Mouse (Mus musculus) megakaryocyte progenitor cell, adult 5-6 weeks (primary cell): Measurements from ENCODE around the gene Cited2. TPM values are rescaled to one million over a fixed set of nuclear protein-coding genes. Genes with fewer than 3 reads are reported as not detected.

ENCODE experiments used
- ATAC-seq: replicated peaks from 2 replicates; pipeline ENCODE4 v1.8.0; 2016; ENCODE audit warnings: mild to moderate bottlenecking, moderate TSS enrichment, inconsistent platforms; ENCODE audit not compliant: poor library complexity
- total RNA-seq, 2 experiments: library from RNA; stranded (forward) in 1 of 2; stranded (reverse) in 1 of 2; fragments of 157-497, 149-512 nt in 1 of 2; fragments of 200-1000 nt in 1 of 2; gene quantifications; 2 replicates each; pipeline versions ENCODE4 v1.2.3 to v1.2.4; 2015 to 2017

Gene Cited2
- total RNA-seq (2015) (195 and 231 TPM in 2 replicates), total RNA-seq (2017) (49.9 and 57.5 TPM in 2 replicates)

GRCm38 (mm10) chr10:17722653-17723410, at the start of gene Cited2:
Gene Cited2, plus strand, starts transcription at chr10:17723218.
- ATAC-seq: peak; percentile 47

DNA sequence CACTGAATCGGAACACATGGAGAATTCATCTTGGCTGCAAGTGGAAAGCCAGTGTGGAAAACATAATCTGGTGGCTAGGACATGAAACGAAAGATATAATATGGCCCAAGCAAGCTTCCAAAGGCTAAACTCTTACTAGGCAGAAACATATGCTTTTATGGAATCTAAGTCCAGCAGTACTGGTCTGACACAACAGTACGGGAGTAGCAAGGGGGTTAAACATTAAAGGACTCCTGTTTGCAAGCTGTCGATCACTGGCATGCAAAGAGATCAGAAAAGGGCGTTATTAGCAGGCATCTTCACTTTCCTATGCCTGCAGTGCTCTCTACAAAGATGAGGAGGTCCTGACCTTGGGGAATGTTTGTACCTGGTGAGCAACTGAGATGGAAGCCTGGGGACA, 48.6 kb upstream of the Cited2 start:
- no peak for ATAC-seq

- no peak for ATAC-seq
Observed at GRCm38 (mm10) chr10:17674869-17675268, 48.1 kb upstream of the Cited2 start.

DNA sequence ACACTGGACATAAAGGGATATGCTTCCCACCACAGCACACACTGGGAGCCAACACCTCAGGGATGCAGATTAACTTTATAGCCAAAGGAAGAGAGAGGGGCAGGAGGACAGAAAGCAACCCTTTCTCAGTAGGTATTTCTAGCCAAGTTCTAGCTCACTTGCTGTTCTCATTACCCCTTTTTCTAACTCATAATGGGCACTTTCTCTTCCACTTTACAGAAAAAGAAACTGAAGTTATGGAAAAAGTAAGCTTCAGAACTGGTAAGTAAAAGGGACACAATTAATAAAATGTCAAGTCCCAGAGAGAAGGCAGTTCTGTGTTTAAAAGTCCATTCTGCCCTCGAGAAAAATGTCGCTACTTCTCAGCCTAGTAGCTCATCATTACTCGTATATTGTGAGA, 46.6 kb upstream of the Cited2 start:
- no peak for ATAC-seq

GRCm38 (mm10) chr10:17677308-17677707, 45.7 kb upstream of the Cited2 start:
- peak; percentile 82 for ATAC-seq

- no peak for ATAC-seq
Observed at GRCm38 (mm10) chr10:17680432-17681382, 42.3 kb upstream of the Cited2 start.

- ATAC-seq: no peak
Observed at GRCm38 (mm10) chr10:17681386-17681785, 41.6 kb upstream of the Cited2 start.

- ATAC-seq: peak; percentile 83
Observed at GRCm38 (mm10) chr10:17683852-17684428, 39.1 kb upstream of the Cited2 start.

- no peak for ATAC-seq
Observed at GRCm38 (mm10) chr10:17689806-17690205, 33.2 kb upstream of the Cited2 start.

DNA sequence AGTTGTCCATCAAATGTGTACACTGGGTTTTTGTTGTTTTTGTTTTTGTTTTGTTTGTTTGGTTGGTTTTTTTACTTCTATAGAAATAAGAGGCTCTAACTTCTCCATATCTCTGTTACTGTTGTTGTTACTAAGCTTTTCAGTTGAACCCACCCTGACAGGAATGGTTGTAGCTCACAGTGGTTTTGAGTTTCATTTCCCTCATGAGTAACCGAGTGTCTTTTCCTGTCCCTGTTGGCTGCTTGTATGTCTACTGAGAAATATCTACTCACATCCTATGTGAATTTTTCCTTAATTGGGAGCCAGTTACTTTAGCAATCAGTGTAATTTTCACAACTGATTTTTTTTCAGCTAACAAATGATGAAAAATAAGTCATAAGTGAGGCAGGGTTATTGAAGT, 31.3 kb upstream of the Cited2 start:
- peak; percentile 70 for ATAC-seq

GRCm38 (mm10) chr10:17695801-17696200, 27.2 kb upstream of the Cited2 start:
- no peak for ATAC-seq

- ATAC-seq: peak; percentile 68
Observed at GRCm38 (mm10) chr10:17697376-17698265, 25.4 kb upstream of the Cited2 start.

DNA sequence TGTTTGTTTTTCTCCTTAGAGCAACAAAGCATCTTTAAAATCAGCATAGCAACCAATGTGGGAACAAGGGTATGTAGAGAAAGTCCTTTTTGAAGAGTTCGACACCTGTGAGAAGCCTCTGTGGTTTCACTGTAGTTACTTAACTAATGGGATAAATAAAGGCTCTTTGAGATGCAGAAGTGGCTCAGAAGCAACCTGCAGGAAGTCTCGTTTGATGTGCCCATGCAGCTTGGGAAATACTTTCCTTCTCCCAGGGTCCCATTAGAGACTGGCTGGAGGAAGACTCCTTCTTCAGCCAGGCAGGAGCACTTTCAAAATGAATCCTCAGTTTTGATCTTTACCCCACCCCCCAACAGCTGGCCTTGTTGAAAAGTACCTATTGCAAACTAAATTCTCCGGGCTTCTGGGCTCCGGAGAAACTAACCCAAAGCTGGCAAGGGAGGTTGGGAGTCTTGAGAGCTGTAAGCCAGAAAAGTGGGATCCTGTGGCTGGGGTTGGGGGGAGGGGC, 17.5 kb upstream of the Cited2 start:
- ATAC-seq: peak; percentile 76

- ATAC-seq: no peak
Observed at GRCm38 (mm10) chr10:17710753-17711152, 12.3 kb upstream of the Cited2 start.

DNA sequence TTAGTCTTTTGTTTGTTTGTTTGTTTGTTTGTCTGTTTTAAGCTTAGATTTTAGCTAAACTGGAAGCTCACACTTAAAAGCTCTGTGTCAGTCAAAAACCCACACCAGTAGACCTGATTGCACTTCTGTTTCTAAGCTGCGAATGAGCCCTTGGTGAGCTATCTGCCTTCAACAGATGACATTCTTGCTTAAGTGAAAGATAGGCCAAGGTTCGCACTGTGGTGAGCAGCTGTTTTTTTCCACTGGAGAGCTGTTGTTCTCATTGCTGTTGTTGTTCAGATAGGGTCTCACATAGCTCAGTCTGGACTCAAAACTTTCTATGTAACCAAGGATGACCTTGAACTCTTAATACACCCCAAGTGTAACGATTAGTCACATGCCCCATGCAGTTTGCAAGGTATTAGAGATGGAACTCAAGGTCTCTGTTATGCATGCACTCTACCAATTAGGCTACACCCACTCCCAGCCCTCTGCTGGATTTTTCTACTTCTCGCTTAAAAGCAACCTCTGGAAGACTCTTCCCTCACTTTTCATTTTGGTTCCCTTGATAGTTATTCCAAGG, 3.9 kb upstream of the Cited2 start:
- ATAC-seq: peak; percentile 12

- ATAC-seq: no peak
Observed at GRCm38 (mm10) chr10:17719646-17720045, 3.4 kb upstream of the Cited2 start.

DNA sequence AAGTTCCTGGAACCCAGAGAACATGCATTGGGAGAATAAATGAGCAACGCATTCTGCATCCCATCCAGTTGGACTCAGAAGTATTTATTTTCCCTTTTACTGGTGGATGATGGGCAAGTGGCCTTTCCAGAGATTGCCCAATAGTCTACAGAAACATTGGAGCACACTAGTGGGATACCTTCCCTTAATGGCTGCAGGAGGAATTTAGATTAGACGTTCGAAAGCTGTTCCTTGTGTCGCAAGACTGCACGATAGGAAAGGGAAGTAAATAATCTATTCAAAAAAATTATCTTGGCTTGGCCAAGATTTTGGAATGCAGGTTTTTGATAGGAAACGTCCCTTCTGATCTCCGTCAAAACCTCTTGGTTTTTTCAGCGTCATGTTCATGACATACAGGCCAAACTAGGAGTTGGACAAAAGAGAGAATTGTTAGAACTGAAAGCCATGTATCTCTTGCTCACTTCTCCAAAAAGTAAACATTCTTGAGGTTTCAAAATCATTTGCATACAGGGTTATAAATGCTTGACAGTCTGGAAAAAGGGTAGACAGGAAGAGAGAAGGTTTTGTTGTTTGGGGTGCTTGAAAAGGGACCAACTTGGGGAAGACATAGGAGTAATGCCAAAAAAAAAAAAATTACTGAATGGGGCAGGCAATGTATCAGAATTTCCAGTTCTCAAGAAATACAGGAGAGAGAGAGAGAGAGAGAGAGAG, 2.0 kb upstream of the Cited2 start:
- no peak for ATAC-seq

DNA sequence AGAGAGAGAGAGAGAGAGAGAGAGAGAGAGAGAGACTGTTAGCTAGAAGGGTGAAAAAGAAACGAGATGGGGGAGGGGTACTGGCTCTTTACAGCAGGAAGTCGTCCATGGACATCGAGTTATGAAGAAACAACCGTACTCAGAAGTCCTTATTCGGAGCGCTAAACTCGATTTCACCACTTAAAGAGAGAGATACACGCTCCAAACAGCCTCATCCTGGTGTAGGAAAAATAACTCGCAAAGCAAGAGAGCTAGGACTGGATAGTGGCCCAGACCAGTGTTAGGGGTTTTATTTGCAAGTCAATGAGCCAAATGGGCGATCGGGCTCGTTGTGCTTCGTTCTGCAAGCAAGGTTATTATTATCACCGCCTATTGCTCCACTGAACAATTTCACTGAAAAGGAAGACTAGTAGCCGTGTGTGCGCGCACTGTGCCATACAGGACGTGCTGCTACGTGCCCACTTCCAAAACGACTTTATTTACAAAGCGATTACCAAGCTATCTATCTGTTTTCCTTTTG, 1.4 kb upstream of the Cited2 start:
- ATAC-seq: no peak; the same call in 1 of the 2 replicates

DNA sequence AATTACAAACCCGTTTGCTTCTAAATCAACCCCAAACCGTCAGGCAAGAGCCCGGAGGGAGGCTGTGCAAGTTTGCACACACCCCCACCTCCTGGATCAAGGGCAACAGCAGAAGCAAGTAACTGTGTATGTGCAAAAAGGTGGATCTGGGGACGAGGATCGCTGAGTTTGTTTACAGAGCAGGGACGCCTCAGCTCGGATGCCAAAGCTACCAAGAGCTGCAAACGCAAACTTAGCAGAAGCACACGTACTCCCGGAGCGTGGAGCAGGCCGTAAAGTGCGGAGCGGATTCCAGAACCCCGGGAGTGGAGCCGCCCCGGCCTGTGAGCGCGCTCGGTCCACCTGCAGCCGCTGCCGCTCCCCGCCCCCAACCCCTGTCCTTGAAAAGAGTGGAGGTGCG, 860 bp upstream of the Cited2 start:
- peak; percentile 49 for ATAC-seq
